Mouse (Mus musculus) forebrain, postnatal 0 days (tissue): Measurements from ENCODE around the gene Ube2n. TPM values are rescaled to one million over a fixed set of nuclear protein-coding genes. Genes with fewer than 3 reads are reported as not detected.

Experiments used
- ATAC-seq: fragments of 200-750 bp; cut with Nextera tagmentation; 2 replicates; pipeline ENCODE4 v1.8.0; 2017; ENCODE audit warnings: mild to moderate bottlenecking, moderate library complexity
- DNase-seq: peaks from one replicate; pipeline ENCODE4 v3.0.0-alpha.2; 2015
- H3K27ac ChIP-seq: fragments of 300-500 bp; sonication (generic); 2 replicates; pipeline ENCODE4 v1.5.1; 2014; ENCODE audit warnings: low read depth, mild to moderate bottlenecking, antibody characterized with exemption, low read length, moderate library complexity, mixed read lengths
- H3K27me3 ChIP-seq: fragments of 300-500 bp; sonication (generic); 2 replicates; pipeline ENCODE4 v1.6.1; 2014; ENCODE audit warnings: mild to moderate bottlenecking, low read length, mixed read lengths; ENCODE audit not compliant: insufficient read depth
- H3K36me3 ChIP-seq: fragments of 300-500 bp; sonication (generic); 2 replicates; pipeline ENCODE4 v1.6.1; 2014; ENCODE audit warnings: mild to moderate bottlenecking, moderate library complexity; ENCODE audit not compliant: insufficient read depth
- H3K4me1 ChIP-seq: fragments of 300-500 bp; sonication (generic); 2 replicates; pipeline ENCODE4 v1.6.1; 2014; ENCODE audit warnings: antibody characterized with exemption; ENCODE audit not compliant: insufficient read depth
- H3K4me2 ChIP-seq: fragments of 300-500 bp; sonication (generic); 2 replicates; pipeline ENCODE4 v1.6.1; 2014; ENCODE audit warnings: low read depth, mild to moderate bottlenecking, moderate library complexity
- H3K4me3 ChIP-seq: fragments of 300-500 bp; sonication (generic); 2 replicates; pipeline ENCODE4 v1.5.1; 2014; ENCODE audit warnings: low read depth, low read length, mixed read lengths
- H3K9ac ChIP-seq: fragments of 300-500 bp; sonication (generic); 2 replicates; pipeline ENCODE4 v1.6.1; 2014; ENCODE audit warnings: mild to moderate bottlenecking
- H3K9me3 ChIP-seq: fragments of 300-500 bp; sonication (generic); 2 replicates; pipeline ENCODE4 v1.6.1; 2016; ENCODE audit warnings: low read length
- CTCF ChIP-seq: sonication (generic); IDR thresholded peaks from 2 replicates; pipeline ENCODE4 v1.5.1; 2016; ENCODE audit warnings: antibody characterized with exemption, control low read depth, low read depth
- WGBS: fragments of 180-500 bp; shearing (Covaris S2); extraction: QIAGEN DNeasy Blood & Tissue Kit; methylation state at CpG from one replicate; pipeline ENCODE4 v1.1.7; 2014; 5-methylcytosine and 5-hydroxymethylcytosine counted together
- polyA plus RNA-seq: library from polyadenylated mRNA; unstranded; fragments of >200 nt; fragmentation: Nextera tagmentation; extraction: Ambion mirVana; gene quantifications from 2 replicates; pipeline ENCODE4 v1.2.1, GENCODE M21; 2015
- total RNA-seq: library from RNA; depleted of rRNA; stranded (reverse); fragments of >200 nt; gene quantifications from 2 replicates; pipeline ENCODE4 v1.2.3, GENCODE M21; 2014

Ube2n gene
- total and polyA plus RNA-seq, 2 experiments from 2014 or later, result 275 to 333 TPM

DNA sequence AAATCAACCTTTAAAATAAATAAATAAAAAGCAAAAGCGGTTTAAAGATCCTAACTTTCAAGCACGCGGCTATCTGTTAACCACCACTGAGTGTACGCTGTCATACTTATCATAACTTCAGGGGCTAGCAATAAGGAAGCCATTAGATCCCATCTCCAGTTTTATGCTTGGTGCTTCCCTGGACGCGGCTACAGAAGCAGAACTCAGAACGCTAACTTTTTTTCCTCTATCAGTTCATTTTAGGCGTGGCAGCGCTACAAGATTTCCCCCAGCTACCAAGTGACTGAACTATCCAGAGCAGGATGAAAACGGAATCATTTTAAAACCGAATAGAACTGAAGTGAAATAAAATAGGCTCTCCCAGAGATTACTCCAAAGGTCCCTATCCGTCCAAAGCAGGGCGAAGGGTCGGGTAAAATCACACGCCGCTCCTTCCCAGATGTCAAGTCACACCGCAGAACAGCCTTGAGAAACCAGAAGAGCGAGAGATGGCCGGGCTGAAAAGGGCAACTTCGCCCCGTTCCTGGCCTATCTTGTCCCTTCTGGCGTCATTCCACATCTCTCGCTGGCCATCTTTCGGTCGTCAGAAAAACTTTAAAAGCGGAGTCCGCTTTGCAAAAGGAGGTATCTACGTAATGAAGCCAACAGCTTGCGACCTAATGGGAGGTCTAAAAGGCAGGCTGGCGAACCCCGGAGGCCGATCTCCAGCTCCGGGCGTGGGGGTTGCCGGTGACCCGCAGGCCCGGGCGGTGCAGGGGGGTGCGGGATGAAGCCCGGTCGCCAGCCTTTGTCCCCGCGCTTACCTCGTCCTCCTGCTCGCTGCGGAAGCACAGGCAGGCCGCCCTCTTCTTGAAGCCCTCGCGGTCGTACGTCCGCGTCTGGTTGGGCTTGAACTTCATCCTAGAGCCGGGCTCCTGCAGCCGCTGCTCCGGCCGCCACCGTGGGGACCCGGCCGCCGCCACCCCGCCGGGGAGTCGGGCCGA, 48.2 kb downstream of the Ube2n start:
- H3K4me3 ChIP-seq, result peak overlapping the region; percentile 91
- peak overlapping the region; percentile 90 for H3K27ac ChIP-seq
- no peak for TF ChIP-seq CTCF
- peak overlapping the region; percentile 87 for H3K9ac ChIP-seq
- DNase-seq (peak; percentile 63), ATAC-seq (peak; percentile 33)
- WGBS, result 1% methylated on average over 65 of the region's 65 CpGs
- H3K9me3 ChIP-seq, result no peaks in the 10 kb centered on the region
- H3K4me1 ChIP-seq, result peaks cover 9% of the 10 kb centered on the region
- H3K4me2 ChIP-seq, result peak overlapping the region; percentile 70
- no peaks in the 10 kb centered on the region for H3K36me3 ChIP-seq
- H3K27me3 ChIP-seq, result no peaks in the 10 kb centered on the region

DNA sequence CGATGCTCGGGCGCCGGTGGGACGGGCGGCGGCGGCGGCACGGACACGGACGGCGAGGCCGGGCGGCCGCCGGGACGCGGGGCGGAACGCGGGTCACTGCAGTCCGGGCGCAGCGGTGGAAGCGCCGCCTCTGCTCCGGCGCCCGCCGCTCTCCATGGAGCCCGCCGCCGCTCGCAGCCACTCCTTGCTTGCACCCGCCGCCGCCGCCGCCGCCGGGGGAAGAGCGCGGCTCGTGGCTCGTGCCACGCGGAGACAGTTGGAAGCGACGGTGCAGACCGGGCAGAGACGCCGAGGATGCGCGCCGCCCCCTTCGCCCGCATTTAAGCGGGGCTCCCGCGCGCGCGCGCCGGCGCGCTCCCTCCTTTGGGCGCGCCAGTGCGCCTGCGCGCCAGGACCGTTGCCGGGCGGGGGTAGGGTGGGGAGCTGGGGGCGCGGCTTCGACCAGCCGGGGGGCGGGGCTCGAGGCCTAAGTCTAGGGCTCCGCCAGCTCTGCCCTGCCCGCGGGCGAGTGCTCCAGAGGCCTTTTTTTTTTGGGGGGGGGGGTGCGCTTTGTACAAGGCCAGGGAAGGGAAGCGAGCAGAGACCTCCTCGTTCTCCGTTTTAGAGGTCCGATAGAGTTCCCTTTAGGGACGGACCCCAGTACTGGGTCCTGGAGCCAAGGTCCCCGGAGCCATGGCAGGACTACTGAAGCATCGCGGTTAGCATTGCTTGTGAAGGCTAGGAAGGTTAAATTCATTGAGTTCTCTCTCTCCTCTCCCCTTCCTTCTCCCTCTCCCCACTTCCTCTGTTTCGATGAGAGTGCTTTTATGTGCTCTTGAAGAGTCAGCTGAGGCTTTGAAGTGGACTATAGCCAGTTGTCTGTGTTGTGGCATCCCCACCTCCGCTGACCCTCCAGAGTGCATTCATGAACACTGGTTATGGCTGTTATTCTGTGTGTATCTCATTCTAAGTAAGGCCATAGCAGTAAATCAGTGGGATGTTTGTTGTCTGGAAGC, 49.2 kb downstream of the Ube2n start, which contains the start of gene Nudt4:
Gene Nudt4 (minus strand): TSS at position 296 of the 995 bp plus-strand sequence.
- DNase-seq (peak; percentile 98), ATAC-seq (peak; percentile 95)
- Histone ChIP-seq H3K27me3 (no peaks in the 10 kb centered on the region), H3K4me1 (peaks cover 9% of the 10 kb centered on the region), H3K9ac (peak within 1 kb of the TSS; percentile 87), H3K36me3 (no peaks in the 10 kb centered on the region), H3K9me3 (no peaks in the 10 kb centered on the region), H3K27ac (peak within 1 kb of the TSS; percentile 90), H3K4me3 (peak within 1 kb of the TSS; percentile 91), H3K4me2 (peak within 1 kb of the TSS; percentile 70)
- TF ChIP-seq CTCF, result peak; percentile 32; the same call in 1 of the 2 replicates
- 5% methylated on average over 43 of the region's 97 CpGs for WGBS

GRCm38 (mm10) chr10:95565156-95565854, 50.4 kb downstream of the Ube2n start:
- ATAC-seq (no peak), DNase-seq (no peak)
- H3K27ac ChIP-seq, result no peak overlapping the region
- 44% methylated on average over 14 of the region's 14 CpGs for WGBS
- H3K4me2 ChIP-seq, result no peak overlapping the region
- no peaks in the 10 kb centered on the region for H3K27me3 ChIP-seq
- no peak for TF ChIP-seq CTCF
- H3K9ac ChIP-seq, result no peak overlapping the region
- peaks cover 9% of the 10 kb centered on the region for H3K4me1 ChIP-seq
- no peak overlapping the region for H3K4me3 ChIP-seq
- no peaks in the 10 kb centered on the region for H3K36me3 ChIP-seq
- H3K9me3 ChIP-seq, result no peaks in the 10 kb centered on the region

- Histone ChIP-seq H3K4me3 (no peak overlapping the region), H3K27me3 (no peaks in the 10 kb centered on the region), H3K4me2 (no peak overlapping the region), H3K4me1 (peaks cover 5% of the 10 kb centered on the region), H3K27ac (no peak overlapping the region), H3K36me3 (no peaks in the 10 kb centered on the region), H3K9ac (no peak overlapping the region), H3K9me3 (no peaks in the 10 kb centered on the region)
- 89% methylated on average over 3 of the region's 3 CpGs for WGBS
- ATAC-seq, result no peak
- no peak for DNase-seq
- no peak for TF ChIP-seq CTCF
Measured at GRCm38 (mm10) chr10:95566786-95567185, 51.8 kb downstream of the Ube2n start.

DNA sequence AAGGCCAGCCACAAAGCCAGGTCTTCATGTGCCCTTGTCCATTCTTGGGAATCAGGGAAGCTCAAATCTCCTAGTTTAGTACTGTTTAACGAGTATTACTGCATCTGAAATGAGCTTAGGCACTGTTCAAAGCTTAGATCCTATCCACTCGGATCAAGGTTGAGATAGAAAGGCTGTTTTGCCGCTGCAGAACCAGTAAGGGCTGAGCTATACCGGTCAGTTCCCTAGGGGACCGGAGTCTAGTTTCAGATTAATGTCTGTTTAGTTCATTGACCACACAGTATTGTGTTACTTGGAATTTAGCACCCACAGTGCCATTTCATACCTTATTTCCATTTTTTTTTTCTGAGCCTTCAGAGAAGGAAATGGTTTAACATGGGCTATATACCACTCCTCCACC, 52.6 kb downstream of the Ube2n start:
- no peaks in the 10 kb centered on the region for H3K36me3 ChIP-seq
- no peaks in the 10 kb centered on the region for H3K27me3 ChIP-seq
- ATAC-seq (no peak), DNase-seq (no peak)
- H3K4me3 ChIP-seq, result no peak overlapping the region
- H3K9ac ChIP-seq, result no peak overlapping the region
- no peak for TF ChIP-seq CTCF
- no peak overlapping the region for H3K4me2 ChIP-seq
- H3K4me1 ChIP-seq, result peaks cover 2% of the 10 kb centered on the region
- no peaks in the 10 kb centered on the region for H3K9me3 ChIP-seq
- WGBS, result 60% methylated on average over 5 of the region's 5 CpGs
- H3K27ac ChIP-seq, result no peak overlapping the region

GRCm38 (mm10) chr10:95568016-95568415, 53.1 kb downstream of the Ube2n start:
- ATAC-seq (no peak), DNase-seq (no peak)
- Histone ChIP-seq H3K27me3 (no peaks in the 10 kb centered on the region), H3K9me3 (no peaks in the 10 kb centered on the region), H3K27ac (no peak overlapping the region), H3K9ac (no peak overlapping the region), H3K4me3 (no peak overlapping the region), H3K4me2 (no peak overlapping the region), H3K36me3 (no peaks in the 10 kb centered on the region), H3K4me1 (no peaks in the 10 kb centered on the region; the same call in 1 of the 2 replicates)
- 61% methylated on average over 6 of the region's 6 CpGs for WGBS
- TF ChIP-seq CTCF, result no peak
